Mouse (Mus musculus): ENCODE measurements around the gene Casq1. TPM values are rescaled to one million over a fixed set of nuclear protein-coding genes. Genes with fewer than 3 reads are reported as not detected.

The Casq1 gene
- polyA plus RNA-seq, 1 experiment from 2014 or later = 7.5 TPM

- no peak overlapping the region for H3K4me3 ChIP-seq (ENCODE audit: low read depth, low read length)
- peak overlapping the region; percentile 45 for H3K27ac ChIP-seq (ENCODE audit: low read length)
- H3K9ac ChIP-seq (ENCODE audit: low read depth, low read length) = no peak overlapping the region
- no peak overlapping the region for H3K4me2 ChIP-seq (ENCODE audit: low read depth, low read length)
- H3K27me3 ChIP-seq (ENCODE audit: control insufficient read depth, insufficient read depth, low read depth, low read length) = peaks cover 7% of the 10 kb centered on the region
- ATAC-seq (ENCODE audit: low read depth) = no peak
- peaks cover 8% of the 10 kb centered on the region for H3K36me3 ChIP-seq (ENCODE audit: control insufficient read depth, insufficient read depth)
- H3K4me1 ChIP-seq (ENCODE audit: control insufficient read depth, low read depth, low read length) = peaks cover 14% of the 10 kb centered on the region
- WGBS (ENCODE audit: insufficient replicate concordance) = 46% methylated on average over 2 of the region's 2 CpGs
- H3K9me3 ChIP-seq (replicated peaks; ENCODE audit: control insufficient read depth, low read length) = no peaks in the 10 kb centered on the region
Observed at GRCm38 (mm10) chr1:172202894-172203522, 16.7 kb downstream of the Casq1 start.

DNA sequence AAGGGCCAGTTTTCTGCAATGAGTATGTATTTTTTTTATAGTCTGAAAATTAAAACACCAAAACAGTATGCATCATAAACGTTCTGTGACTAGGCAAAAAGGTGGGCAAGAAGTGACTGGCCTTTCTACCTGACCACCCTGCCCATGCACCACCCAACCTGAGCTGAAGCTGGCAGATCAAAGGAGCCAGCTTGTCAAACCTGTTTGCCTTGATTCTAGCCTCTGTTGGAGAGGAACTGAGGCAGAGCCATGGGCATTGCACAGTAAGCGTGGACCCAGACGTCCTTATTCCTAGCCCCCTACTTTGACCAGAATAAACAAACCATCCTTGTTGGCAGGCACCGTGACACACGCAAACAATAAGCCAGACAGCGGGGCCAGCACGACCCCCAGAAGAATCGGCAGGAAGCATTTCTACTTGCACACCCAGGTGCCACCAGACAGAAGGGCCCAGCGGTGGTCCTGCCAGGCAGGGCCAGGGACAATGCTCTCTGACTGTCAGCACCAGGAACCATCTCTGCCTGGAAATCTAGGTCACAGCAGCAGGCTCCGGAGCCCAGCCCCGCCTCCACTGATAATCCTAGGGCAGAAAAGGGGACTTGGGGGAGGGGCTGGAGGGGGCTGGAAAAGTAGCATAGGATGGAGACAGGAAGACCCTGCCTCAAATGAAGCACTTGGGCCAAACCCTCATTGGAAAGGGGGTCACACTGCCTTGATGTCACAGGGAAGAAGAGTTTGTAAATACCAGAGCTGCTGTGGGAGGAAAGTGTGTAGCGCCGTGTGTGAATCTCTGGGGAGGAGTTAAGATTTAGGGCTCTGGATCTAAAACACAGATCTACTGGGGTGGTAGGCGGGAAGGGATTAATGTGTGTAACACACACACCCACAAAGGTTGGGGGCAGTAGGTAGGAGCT, 17.4 kb downstream of the Casq1 start:
- Histone ChIP-seq H3K9me3 (replicated peaks; ENCODE audit: control insufficient read depth, low read length) (no peaks in the 10 kb centered on the region), H3K4me1 (ENCODE audit: control insufficient read depth, low read depth, low read length) (peaks cover 14% of the 10 kb centered on the region), H3K27me3 (ENCODE audit: control insufficient read depth, insufficient read depth, low read depth, low read length) (peaks cover 7% of the 10 kb centered on the region), H3K4me3 (ENCODE audit: low read depth, low read length) (no peak overlapping the region), H3K27ac (ENCODE audit: low read length) (no peak overlapping the region), H3K9ac (ENCODE audit: low read depth, low read length) (no peak overlapping the region), H3K36me3 (ENCODE audit: control insufficient read depth, insufficient read depth) (peaks cover 14% of the 10 kb centered on the region), H3K4me2 (ENCODE audit: low read depth, low read length) (no peak overlapping the region)
- no peak for ATAC-seq (ENCODE audit: low read depth)
- WGBS (ENCODE audit: insufficient replicate concordance) = 65% methylated on average over 14 of the region's 14 CpGs

DNA sequence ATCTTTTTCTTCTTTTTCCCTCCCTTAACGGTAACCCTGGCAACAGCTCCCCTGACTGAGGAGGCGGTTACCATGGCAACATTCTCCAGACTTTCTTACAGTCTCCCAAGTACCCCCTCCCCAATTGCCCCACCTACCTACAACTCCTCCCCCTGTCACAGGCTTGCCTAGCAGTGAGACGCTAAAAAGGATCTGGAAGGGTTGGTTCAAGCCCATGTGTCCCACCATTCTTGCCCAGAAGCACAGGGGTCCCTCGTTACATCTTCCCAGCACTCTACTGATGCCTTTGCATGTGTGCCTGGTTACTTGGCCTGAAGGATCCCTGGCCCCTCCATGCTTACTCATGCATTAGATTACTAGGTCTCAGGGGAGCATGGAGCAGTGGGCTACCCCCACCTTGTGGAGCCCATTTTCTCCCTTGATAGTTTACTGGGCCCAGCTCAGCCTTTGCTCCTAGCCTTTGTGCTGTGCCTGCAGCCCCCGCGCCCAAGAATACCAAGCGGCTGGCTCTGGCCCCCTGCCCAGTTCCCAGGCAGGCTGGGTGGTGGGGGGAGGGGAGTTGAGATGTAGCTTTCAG, 18.7 kb downstream of the Casq1 start:
- no peak overlapping the region for H3K4me3 ChIP-seq (ENCODE audit: low read depth, low read length)
- H3K4me1 ChIP-seq (ENCODE audit: control insufficient read depth, low read depth, low read length) = peaks cover 9% of the 10 kb centered on the region
- no peak overlapping the region for H3K27ac ChIP-seq (ENCODE audit: low read length)
- no peaks in the 10 kb centered on the region for H3K9me3 ChIP-seq (replicated peaks; ENCODE audit: control insufficient read depth, low read length)
- ATAC-seq (ENCODE audit: low read depth) = no peak
- H3K9ac ChIP-seq (ENCODE audit: low read depth, low read length) = no peak overlapping the region
- H3K27me3 ChIP-seq (ENCODE audit: control insufficient read depth, insufficient read depth, low read depth, low read length) = peaks cover 5% of the 10 kb centered on the region
- WGBS (ENCODE audit: insufficient replicate concordance) = 80% methylated on average over 7 of the region's 7 CpGs
- H3K36me3 ChIP-seq (ENCODE audit: control insufficient read depth, insufficient read depth) = peaks cover 22% of the 10 kb centered on the region
- H3K4me2 ChIP-seq (ENCODE audit: low read depth, low read length) = no peak overlapping the region

- Histone ChIP-seq H3K27ac (ENCODE audit: low read length) (no peak overlapping the region), H3K4me3 (ENCODE audit: low read depth, low read length) (no peak overlapping the region)
Observed at GRCm38 (mm10) chr1:172200161-172200560, 19.5 kb downstream of the Casq1 start.

GRCm38 (mm10) chr1:172198996-172199395, 20.7 kb downstream of the Casq1 start:
- Histone ChIP-seq H3K27me3 (ENCODE audit: control insufficient read depth, insufficient read depth, low read depth, low read length) (no peaks in the 10 kb centered on the region), H3K4me1 (ENCODE audit: control insufficient read depth, low read depth, low read length) (peaks cover 3% of the 10 kb centered on the region), H3K9me3 (replicated peaks; ENCODE audit: control insufficient read depth, low read length) (no peaks in the 10 kb centered on the region), H3K4me2 (ENCODE audit: low read depth, low read length) (no peak overlapping the region), H3K36me3 (ENCODE audit: control insufficient read depth, insufficient read depth) (peaks cover 40% of the 10 kb centered on the region), H3K9ac (ENCODE audit: low read depth, low read length) (no peak overlapping the region), H3K27ac (ENCODE audit: low read length) (no peak overlapping the region), H3K4me3 (ENCODE audit: low read depth, low read length) (no peak overlapping the region)
- no peak for ATAC-seq (ENCODE audit: low read depth)
- WGBS (ENCODE audit: insufficient replicate concordance) = 86% methylated on average over 4 of the region's 4 CpGs

More at GRCm38 (mm10) chr1:172200161-172200560, 19.5 kb downstream of the Casq1 start:
- no peak overlapping the region for H3K4me2 ChIP-seq (ENCODE audit: low read depth, low read length)
- H3K9ac ChIP-seq (ENCODE audit: low read depth, low read length) = no peak overlapping the region
- WGBS (ENCODE audit: insufficient replicate concordance) = 80% methylated on average over 5 of the region's 5 CpGs
- H3K27me3 ChIP-seq (ENCODE audit: control insufficient read depth, insufficient read depth, low read depth, low read length) = no peaks in the 10 kb centered on the region
- H3K36me3 ChIP-seq (ENCODE audit: control insufficient read depth, insufficient read depth) = peaks cover 29% of the 10 kb centered on the region
- H3K4me1 ChIP-seq (ENCODE audit: control insufficient read depth, low read depth, low read length) = peaks cover 3% of the 10 kb centered on the region
- no peak for ATAC-seq (ENCODE audit: low read depth)
- no peaks in the 10 kb centered on the region for H3K9me3 ChIP-seq (replicated peaks; ENCODE audit: control insufficient read depth, low read length)

GRCm38 (mm10) chr1:172198316-172198715, 21.4 kb downstream of the Casq1 start:
- no peak for ATAC-seq (ENCODE audit: low read depth)
- WGBS (ENCODE audit: insufficient replicate concordance) = 77% methylated on average over 8 of the region's 8 CpGs
- Histone ChIP-seq H3K4me2 (ENCODE audit: low read depth, low read length) (no peak overlapping the region), H3K27ac (ENCODE audit: low read length) (no peak overlapping the region), H3K36me3 (ENCODE audit: control insufficient read depth, insufficient read depth) (peaks cover 46% of the 10 kb centered on the region), H3K4me3 (ENCODE audit: low read depth, low read length) (no peak overlapping the region), H3K9me3 (replicated peaks; ENCODE audit: control insufficient read depth, low read length) (no peaks in the 10 kb centered on the region), H3K9ac (ENCODE audit: low read depth, low read length) (no peak overlapping the region), H3K27me3 (ENCODE audit: control insufficient read depth, insufficient read depth, low read depth, low read length) (no peaks in the 10 kb centered on the region), H3K4me1 (ENCODE audit: control insufficient read depth, low read depth, low read length) (peaks cover 3% of the 10 kb centered on the region)

DNA sequence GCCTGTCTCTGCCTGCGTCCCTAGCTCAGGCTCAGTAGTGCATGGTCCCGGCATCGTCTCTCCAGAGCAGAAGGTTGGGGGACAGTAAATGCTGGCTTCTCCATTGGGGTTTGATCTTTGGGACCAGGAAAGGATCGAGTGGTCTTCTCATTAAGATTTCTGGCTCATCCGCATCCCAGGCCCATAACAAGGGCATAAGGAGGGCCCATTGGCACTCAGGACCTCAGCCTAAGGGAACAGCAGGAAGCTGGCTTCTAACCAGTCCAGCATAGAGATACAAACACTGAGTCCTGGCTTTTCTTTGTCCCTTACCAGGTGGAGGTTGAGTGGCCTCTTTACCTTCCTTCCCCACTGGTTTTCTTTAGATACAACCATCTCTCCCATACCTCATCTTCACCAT, 21.8 kb downstream of the Casq1 start:
- Histone ChIP-seq H3K4me2 (ENCODE audit: low read depth, low read length) (no peak overlapping the region), H3K9me3 (replicated peaks; ENCODE audit: control insufficient read depth, low read length) (no peaks in the 10 kb centered on the region), H3K4me1 (ENCODE audit: control insufficient read depth, low read depth, low read length) (peaks cover 3% of the 10 kb centered on the region; the same call in 1 of the 2 replicates), H3K4me3 (ENCODE audit: low read depth, low read length) (no peak overlapping the region), H3K9ac (ENCODE audit: low read depth, low read length) (no peak overlapping the region), H3K27ac (ENCODE audit: low read length) (no peak overlapping the region), H3K36me3 (ENCODE audit: control insufficient read depth, insufficient read depth) (peaks cover 46% of the 10 kb centered on the region), H3K27me3 (ENCODE audit: control insufficient read depth, insufficient read depth, low read depth, low read length) (no peaks in the 10 kb centered on the region)
- WGBS (ENCODE audit: insufficient replicate concordance) = 76% methylated on average over 5 of the region's 5 CpGs
- no peak for ATAC-seq (ENCODE audit: low read depth)

DNA sequence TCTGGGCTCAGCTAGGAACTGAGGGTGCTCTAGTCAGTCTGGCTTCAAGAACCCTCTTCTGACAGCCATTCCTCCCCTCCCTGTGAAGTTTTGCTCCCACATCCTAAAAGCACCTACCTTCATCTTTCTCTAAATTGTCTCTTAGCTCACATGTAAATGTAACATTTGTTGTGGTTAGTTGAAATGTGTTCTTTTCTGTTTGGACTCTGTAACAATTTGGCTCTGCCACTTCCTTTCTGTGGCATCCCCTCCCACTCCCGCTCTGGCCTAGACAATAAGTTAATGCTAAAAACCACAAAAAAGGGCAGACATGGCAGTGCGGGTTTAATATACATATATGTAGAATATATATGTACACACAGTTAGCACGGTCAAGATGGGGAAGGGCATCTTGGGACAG, 22.5 kb downstream of the Casq1 start:
- ATAC-seq (ENCODE audit: low read depth) = no peak
- H3K27ac ChIP-seq (ENCODE audit: low read length) = no peak overlapping the region
- H3K4me1 ChIP-seq (ENCODE audit: control insufficient read depth, low read depth, low read length) = peaks cover 3% of the 10 kb centered on the region; the same call in 1 of the 2 replicates
- no peaks in the 10 kb centered on the region for H3K27me3 ChIP-seq (ENCODE audit: control insufficient read depth, insufficient read depth, low read depth, low read length)
- WGBS (ENCODE audit: insufficient replicate concordance) = 80% methylated on average over 3 of the region's 3 CpGs
- no peak overlapping the region for H3K9ac ChIP-seq (ENCODE audit: low read depth, low read length)
- no peak overlapping the region for H3K4me2 ChIP-seq (ENCODE audit: low read depth, low read length)
- H3K9me3 ChIP-seq (replicated peaks; ENCODE audit: control insufficient read depth, low read length) = no peaks in the 10 kb centered on the region
- H3K36me3 ChIP-seq (ENCODE audit: control insufficient read depth, insufficient read depth) = peaks cover 46% of the 10 kb centered on the region
- no peak overlapping the region for H3K4me3 ChIP-seq (ENCODE audit: low read depth, low read length)

- Histone ChIP-seq H3K27me3 (ENCODE audit: control insufficient read depth, insufficient read depth, low read depth, low read length) (no peaks in the 10 kb centered on the region), H3K27ac (ENCODE audit: low read length) (no peak overlapping the region), H3K4me3 (ENCODE audit: low read depth, low read length) (no peak overlapping the region), H3K36me3 (ENCODE audit: control insufficient read depth, insufficient read depth) (peaks cover 51% of the 10 kb centered on the region), H3K4me1 (ENCODE audit: control insufficient read depth, low read depth, low read length) (no peaks in the 10 kb centered on the region), H3K4me2 (ENCODE audit: low read depth, low read length) (no peak overlapping the region), H3K9me3 (replicated peaks; ENCODE audit: control insufficient read depth, low read length) (no peaks in the 10 kb centered on the region), H3K9ac (ENCODE audit: low read depth, low read length) (no peak overlapping the region)
- WGBS (ENCODE audit: insufficient replicate concordance) = 85% methylated on average over 8 of the region's 8 CpGs
- no peak for ATAC-seq (ENCODE audit: low read depth)
Observed at GRCm38 (mm10) chr1:172194435-172194834, 25.2 kb downstream of the Casq1 start.
